Mouse (Mus musculus): Measurements from ENCODE around the gene Cbs. TPM values are rescaled to one million over a fixed set of nuclear protein-coding genes. Genes with fewer than 3 reads are reported as not detected.
"Not testable (repeated sequence)": the region's sequence is repeated elsewhere in the genome, so short reads cannot be mapped to it uniquely, and the experiment has no call there.

The Cbs gene
- polyA plus RNA-seq, 1 experiment, result 5.4 TPM

GRCm38 (mm10) chr17:31639651-31640050, 2.6 kb upstream of the Cbs start:
- peak; percentile 76 for DNase-seq (ENCODE audit: low read depth)
- TF ChIP-seq POLR2A (IDR thresholded peaks at IDR 0.05; ENCODE audit: borderline replicate concordance, extremely low read depth, insufficient read depth, insufficient read length, poor library complexity, severe bottlenecking), result no peak
- TF ChIP-seq CTCF (IDR thresholded peaks at IDR 0.05; ENCODE audit: borderline replicate concordance, extremely low read depth, insufficient read depth, insufficient read length), result no peak

- TF ChIP-seq POLR2A (IDR thresholded peaks at IDR 0.05; ENCODE audit: borderline replicate concordance, extremely low read depth, insufficient read depth, insufficient read length, poor library complexity, severe bottlenecking) (no peak), CTCF (IDR thresholded peaks at IDR 0.05; ENCODE audit: borderline replicate concordance, extremely low read depth, insufficient read depth, insufficient read length) (no peak)
- peak; percentile 94 for DNase-seq (ENCODE audit: low read depth)
Observed at GRCm38 (mm10) chr17:31637866-31638570, 980 bp upstream of the Cbs start.

- DNase-seq (ENCODE audit: low read depth), result no peak
- TF ChIP-seq CTCF (IDR thresholded peaks at IDR 0.05; ENCODE audit: borderline replicate concordance, extremely low read depth, insufficient read depth, insufficient read length) (no peak), POLR2A (IDR thresholded peaks at IDR 0.05; ENCODE audit: borderline replicate concordance, extremely low read depth, insufficient read depth, insufficient read length, poor library complexity, severe bottlenecking) (no peak)
Observed at GRCm38 (mm10) chr17:31636277-31636941, 629 bp downstream of the Cbs start.

GRCm38 (mm10) chr17:31635781-31636180, 1.3 kb downstream of the Cbs start:
- DNase-seq (ENCODE audit: low read depth), result no peak
- no peak for TF ChIP-seq CTCF (IDR thresholded peaks at IDR 0.05; ENCODE audit: borderline replicate concordance, extremely low read depth, insufficient read depth, insufficient read length)

- DNase-seq (ENCODE audit: low read depth), result no peak
- TF ChIP-seq POLR2A (IDR thresholded peaks at IDR 0.05; ENCODE audit: borderline replicate concordance, extremely low read depth, insufficient read depth, insufficient read length, poor library complexity, severe bottlenecking) (no peak), CTCF (IDR thresholded peaks at IDR 0.05; ENCODE audit: borderline replicate concordance, extremely low read depth, insufficient read depth, insufficient read length) (no peak)
Observed at GRCm38 (mm10) chr17:31634896-31635295, 2.1 kb downstream of the Cbs start.

GRCm38 (mm10) chr17:31633007-31633406, 4.0 kb downstream of the Cbs start:
- TF ChIP-seq POLR2A (IDR thresholded peaks at IDR 0.05; ENCODE audit: borderline replicate concordance, extremely low read depth, insufficient read depth, insufficient read length, poor library complexity, severe bottlenecking), result no peak
- TF ChIP-seq CTCF (IDR thresholded peaks at IDR 0.05; ENCODE audit: borderline replicate concordance, extremely low read depth, insufficient read depth, insufficient read length), result no peak
- no peak for DNase-seq (ENCODE audit: low read depth)

- TF ChIP-seq POLR2A (IDR thresholded peaks at IDR 0.05; ENCODE audit: borderline replicate concordance, extremely low read depth, insufficient read depth, insufficient read length, poor library complexity, severe bottlenecking) (no peak), CTCF (IDR thresholded peaks at IDR 0.05; ENCODE audit: borderline replicate concordance, extremely low read depth, insufficient read depth, insufficient read length) (no peak)
Observed at GRCm38 (mm10) chr17:31631081-31631800, 5.8 kb downstream of the Cbs start.

GRCm38 (mm10) chr17:31627961-31628360, 9.1 kb downstream of the Cbs start:
- TF ChIP-seq CTCF (IDR thresholded peaks at IDR 0.05; ENCODE audit: borderline replicate concordance, extremely low read depth, insufficient read depth, insufficient read length), result no peak
- no peak for TF ChIP-seq POLR2A (IDR thresholded peaks at IDR 0.05; ENCODE audit: borderline replicate concordance, extremely low read depth, insufficient read depth, insufficient read length, poor library complexity, severe bottlenecking)
- DNase-seq (ENCODE audit: low read depth), result no peak

More at GRCm38 (mm10) chr17:31631081-31631800, 5.8 kb downstream of the Cbs start:
- no peak for DNase-seq (ENCODE audit: low read depth)

- TF ChIP-seq CTCF (IDR thresholded peaks at IDR 0.05; ENCODE audit: borderline replicate concordance, extremely low read depth, insufficient read depth, insufficient read length) (no peak), POLR2A (IDR thresholded peaks at IDR 0.05; ENCODE audit: borderline replicate concordance, extremely low read depth, insufficient read depth, insufficient read length, poor library complexity, severe bottlenecking) (no peak)
Observed at GRCm38 (mm10) chr17:31623101-31623500, 13.9 kb downstream of the Cbs start.

GRCm38 (mm10) chr17:31613086-31613755, 23.8 kb downstream of the Cbs start:
- TF ChIP-seq CTCF (IDR thresholded peaks at IDR 0.05; ENCODE audit: borderline replicate concordance, extremely low read depth, insufficient read depth, insufficient read length) (no peak), POLR2A (IDR thresholded peaks at IDR 0.05; ENCODE audit: borderline replicate concordance, extremely low read depth, insufficient read depth, insufficient read length, poor library complexity, severe bottlenecking) (no peak)

More at GRCm38 (mm10) chr17:31623101-31623500, 13.9 kb downstream of the Cbs start:
- no peak for DNase-seq (ENCODE audit: low read depth)

GRCm38 (mm10) chr17:31609895-31610294, 27.1 kb downstream of the Cbs start:
- no peak for DNase-seq (ENCODE audit: low read depth)
- TF ChIP-seq POLR2A (IDR thresholded peaks at IDR 0.05; ENCODE audit: borderline replicate concordance, extremely low read depth, insufficient read depth, insufficient read length, poor library complexity, severe bottlenecking), result no peak
- no peak for TF ChIP-seq CTCF (IDR thresholded peaks at IDR 0.05; ENCODE audit: borderline replicate concordance, extremely low read depth, insufficient read depth, insufficient read length)

More at GRCm38 (mm10) chr17:31613086-31613755, 23.8 kb downstream of the Cbs start:
- no peak for DNase-seq (ENCODE audit: low read depth)

- DNase-seq (ENCODE audit: low read depth), result not testable (repeated sequence)
Observed at GRCm38 (mm10) chr17:31609173-31609572, 27.9 kb downstream of the Cbs start.

Data from brain, embryonic 14.5 days (tissue).